Mouse (Mus musculus) liver, embryonic 13.5 days (tissue): ENCODE data around the gene Gimap8. TPM values are rescaled to one million over a fixed set of nuclear protein-coding genes. Genes with fewer than 3 reads are reported as not detected.

Source experiments
- ATAC-seq: fragments of 200-750 bp; cut with Nextera tagmentation; 2 replicates; pipeline ENCODE4 v1.8.0; 2017; ENCODE audit warnings: low read depth, mild to moderate bottlenecking, moderate number of reproducible peaks, moderate library complexity
- DNase-seq: peaks from one replicate; pipeline ENCODE4 v3.0.0; 2022
- H3K27ac ChIP-seq: fragments of 300-500 bp; sonication (generic); 2 replicates; pipeline ENCODE4 v1.5.1; 2015; ENCODE audit warnings: moderate library complexity, mild to moderate bottlenecking, inconsistent platforms
- H3K27me3 ChIP-seq: fragments of 300-500 bp; sonication (generic); 2 replicates; pipeline ENCODE4 v1.6.1; 2015; ENCODE audit warnings: mild to moderate bottlenecking, inconsistent platforms
- H3K36me3 ChIP-seq: fragments of 300-500 bp; sonication (generic); 2 replicates; pipeline ENCODE4 v1.6.1; 2015; ENCODE audit warnings: mild to moderate bottlenecking, inconsistent platforms
- H3K4me1 ChIP-seq: fragments of 300-500 bp; sonication (generic); replicated peaks from 2 replicates; pipeline ENCODE4 v1.6.1; 2015; ENCODE audit warnings: inconsistent platforms
- H3K4me2 ChIP-seq: fragments of 300-500 bp; sonication (generic); 2 replicates; pipeline ENCODE4 v1.6.1; 2015; ENCODE audit warnings: inconsistent platforms, mild to moderate bottlenecking, moderate library complexity
- H3K4me3 ChIP-seq: fragments of 300-500 bp; sonication (generic); replicated peaks from 2 replicates; pipeline ENCODE4 v1.5.1; 2015; ENCODE audit warnings: mild to moderate bottlenecking, inconsistent platforms
- H3K9ac ChIP-seq: fragments of 300-500 bp; sonication (generic); 2 replicates; pipeline ENCODE4 v1.6.1; 2015; ENCODE audit warnings: mild to moderate bottlenecking, inconsistent platforms
- H3K9me3 ChIP-seq: fragments of 300-500 bp; sonication (generic); replicated peaks from 2 replicates; pipeline ENCODE4 v1.6.1; 2016; ENCODE audit warnings: inconsistent platforms
- WGBS: fragments of 180-500 bp; shearing (Covaris S2); methylation state at CpG from one replicate; pipeline ENCODE4 v1.1.7; 2015; ENCODE audit not compliant: insufficient replicate concordance; 5-methylcytosine and 5-hydroxymethylcytosine counted together
- polyA plus RNA-seq: library from polyadenylated mRNA; unstranded; fragments of >200 nt; fragmentation: Nextera tagmentation; extraction: Ambion mirVana; gene quantifications from 2 replicates; pipeline ENCODE4 v1.2.1, GENCODE M21; 2015

Gimap8 gene
- polyA plus RNA-seq, 1 experiment from 2014 or later, result 0.73 TPM

DNA sequence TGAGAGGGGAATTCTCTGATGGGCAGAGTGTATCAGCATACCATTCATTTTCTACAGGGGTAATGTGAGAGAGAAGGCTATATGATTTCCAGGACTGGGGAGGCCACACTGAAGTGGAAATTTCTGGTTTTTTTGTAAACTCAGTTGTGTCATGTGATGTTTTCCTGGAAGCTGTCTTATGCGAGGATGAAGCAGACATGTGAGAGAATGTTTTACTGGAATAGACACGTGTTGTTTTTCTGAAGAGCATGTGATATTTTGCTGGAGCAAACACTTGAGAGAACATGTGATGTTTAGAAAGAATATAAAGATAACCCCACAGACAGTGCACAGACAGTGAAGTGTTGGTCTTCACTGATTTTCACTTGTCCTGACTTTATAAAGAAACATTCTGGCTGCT, 8.5 kb upstream of the Gimap8 start:
- no peak overlapping the region for H3K4me2 ChIP-seq
- no peak for ATAC-seq
- 31% methylated on average over 2 of the region's 2 CpGs for WGBS

GRCm38 (mm10) chr6:48641391-48641790, 5.6 kb upstream of the Gimap8 start:
- DNase-seq, result no peak
- H3K4me1 ChIP-seq, result peaks cover 3% of the 10 kb centered on the region; the same call in 1 of the 2 replicates
- no peaks in the 10 kb centered on the region for H3K36me3 ChIP-seq
- 50% methylated on average over 6 of the region's 6 CpGs for WGBS
- H3K27me3 ChIP-seq, result no peaks in the 10 kb centered on the region; the same call in 1 of the 2 replicates
- no peak overlapping the region for H3K9ac ChIP-seq
- H3K4me3 ChIP-seq, result no peak overlapping the region
- no peak for ATAC-seq
- no peaks in the 10 kb centered on the region for H3K9me3 ChIP-seq
- no peak overlapping the region for H3K27ac ChIP-seq
- no peak overlapping the region for H3K4me2 ChIP-seq

More for the DNA sequence above, 8.5 kb upstream of the Gimap8 start:
- Histone ChIP-seq H3K27me3 (no peaks in the 10 kb centered on the region), H3K27ac (no peak overlapping the region), H3K9ac (no peak overlapping the region), H3K9me3 (no peaks in the 10 kb centered on the region), H3K4me3 (no peak overlapping the region), H3K36me3 (no peaks in the 10 kb centered on the region), H3K4me1 (0 out of 2 replicates have a peak, but pooled peaks cover 3% of the 10 kb centered on the region)
- DNase-seq, result no peak

DNA sequence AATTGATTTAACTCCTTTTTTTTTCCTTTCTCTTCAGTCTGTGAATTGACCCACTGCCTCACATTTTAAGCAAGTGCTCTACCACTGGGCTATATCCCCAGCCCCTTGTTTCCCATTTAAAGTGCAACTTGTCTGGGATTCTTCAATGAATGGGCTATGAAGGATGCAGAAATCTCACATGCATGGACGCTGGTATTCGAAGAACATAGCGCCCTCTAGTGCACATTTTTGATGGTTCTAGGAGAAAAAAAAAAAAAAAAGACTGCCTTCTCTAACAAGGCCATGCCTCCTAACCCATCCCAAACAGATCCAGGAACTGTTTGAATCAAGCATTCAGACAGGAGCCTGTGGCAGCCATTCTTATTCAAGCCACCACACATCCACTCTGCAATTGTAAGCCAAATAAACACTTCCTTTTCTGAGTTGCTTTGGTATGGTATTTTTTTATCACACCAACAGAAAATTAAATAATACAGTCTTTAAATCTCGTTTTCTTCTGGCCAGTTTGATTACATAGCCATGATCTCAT, 4.2 kb upstream of the Gimap8 start:
- H3K9ac ChIP-seq, result no peak overlapping the region
- H3K36me3 ChIP-seq, result no peaks in the 10 kb centered on the region
- H3K4me2 ChIP-seq, result no peak overlapping the region
- WGBS, result 12% methylated on average over 4 of the region's 4 CpGs
- H3K27ac ChIP-seq, result no peak overlapping the region
- no peak for ATAC-seq
- no peak overlapping the region for H3K4me3 ChIP-seq
- no peak for DNase-seq
- no peaks in the 10 kb centered on the region for H3K9me3 ChIP-seq
- no peaks in the 10 kb centered on the region; the same call in 1 of the 2 replicates for H3K27me3 ChIP-seq
- H3K4me1 ChIP-seq, result peaks cover 3% of the 10 kb centered on the region; the same call in 1 of the 2 replicates

DNA sequence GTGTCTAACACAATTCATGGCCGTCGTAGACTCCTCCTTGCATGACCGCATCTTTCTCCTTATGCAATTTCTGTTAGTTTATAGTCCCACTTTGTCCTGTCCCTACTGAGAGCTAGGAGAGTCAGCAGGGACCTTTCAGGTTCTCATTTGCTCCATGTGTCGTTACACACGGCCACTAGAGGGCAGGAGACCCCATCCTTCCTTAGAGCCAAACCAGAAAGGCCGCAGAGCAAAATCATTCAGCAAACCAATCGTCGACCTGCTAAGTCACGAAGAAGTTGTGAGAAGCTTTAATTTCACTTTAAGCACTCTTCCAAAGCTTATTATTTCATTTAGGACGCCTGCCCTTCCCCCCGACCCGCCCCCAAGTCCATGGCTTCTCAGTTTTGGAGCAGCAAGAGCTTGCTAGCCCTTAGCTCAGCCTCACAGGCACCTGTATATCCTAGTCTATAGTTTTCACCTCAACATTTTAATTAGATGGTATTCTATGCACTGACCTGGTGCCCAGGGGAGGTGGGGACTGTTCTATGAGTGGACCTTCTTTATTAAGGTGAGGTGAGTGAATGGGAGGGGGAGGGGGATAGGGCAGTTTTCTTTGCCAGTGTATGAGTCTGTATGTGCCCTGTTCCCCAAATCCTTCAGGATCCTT, 1.2 kb upstream of the Gimap8 start:
- H3K9ac ChIP-seq, result no peak overlapping the region
- DNase-seq, result peak; percentile 21
- no peak overlapping the region for H3K27ac ChIP-seq
- no peaks in the 10 kb centered on the region for H3K36me3 ChIP-seq
- 4% methylated on average over 12 of the region's 12 CpGs for WGBS
- H3K27me3 ChIP-seq, result no peaks in the 10 kb centered on the region; the same call in 1 of the 2 replicates
- ATAC-seq, result no peak
- H3K4me1 ChIP-seq, result peaks cover 3% of the 10 kb centered on the region; the same call in 1 of the 2 replicates
- H3K4me3 ChIP-seq, result no peak overlapping the region
- H3K4me2 ChIP-seq, result no peak overlapping the region
- H3K9me3 ChIP-seq, result no peaks in the 10 kb centered on the region

- Histone ChIP-seq H3K36me3 (no peaks in the 10 kb centered on the region), H3K4me3 (no peak overlapping the region), H3K9ac (no peak overlapping the region), H3K27me3 (no peaks in the 10 kb centered on the region; the same call in 1 of the 2 replicates), H3K4me1 (peaks cover 3% of the 10 kb centered on the region; the same call in 1 of the 2 replicates), H3K9me3 (no peaks in the 10 kb centered on the region), H3K4me2 (no peak overlapping the region), H3K27ac (no peak overlapping the region)
- WGBS, result 50% methylated on average over 4 of the region's 4 CpGs
- ATAC-seq (no peak), DNase-seq (no peak)
Observed at GRCm38 (mm10) chr6:48646309-48646690, 734 bp upstream of the Gimap8 start.

GRCm38 (mm10) chr6:48647611-48648010, 577 bp downstream of the Gimap8 start:
- Histone ChIP-seq H3K27me3 (no peaks in the 10 kb centered on the region; the same call in 1 of the 2 replicates), H3K4me3 (no peak overlapping the region), H3K9me3 (no peaks in the 10 kb centered on the region), H3K4me1 (peaks cover 3% of the 10 kb centered on the region; the same call in 1 of the 2 replicates), H3K36me3 (no peaks in the 10 kb centered on the region), H3K4me2 (no peak overlapping the region; the same call in 1 of the 2 replicates), H3K9ac (no peak overlapping the region), H3K27ac (no peak overlapping the region)
- 64% methylated on average over 2 of the region's 2 CpGs for WGBS
- DNase-seq (no peak), ATAC-seq (no peak)

DNA sequence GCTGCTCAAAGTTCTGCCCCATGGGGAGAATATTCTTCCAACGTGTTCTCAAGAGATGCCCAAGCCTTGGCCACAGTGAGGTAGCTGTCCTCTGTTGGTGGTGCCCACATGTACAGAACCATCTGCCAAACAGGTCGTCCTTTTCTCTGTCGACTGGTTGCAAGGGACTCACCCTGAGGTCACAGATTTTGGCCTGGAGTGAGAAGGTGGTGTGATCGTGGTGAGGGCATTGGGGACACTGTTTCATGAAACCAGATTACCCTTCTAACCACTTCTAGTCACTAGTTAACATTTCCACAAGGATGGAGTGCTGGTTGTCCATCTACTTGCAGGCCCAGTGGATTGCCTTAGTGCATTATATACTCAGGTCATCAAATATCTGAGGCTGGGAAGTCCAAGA, 1.7 kb downstream of the Gimap8 start:
- no peak overlapping the region for H3K9ac ChIP-seq
- peaks cover 3% of the 10 kb centered on the region; the same call in 1 of the 2 replicates for H3K4me1 ChIP-seq
- WGBS, result 69% methylated on average over 4 of the region's 4 CpGs
- no peak overlapping the region for H3K4me3 ChIP-seq
- ATAC-seq (no peak), DNase-seq (no peak)
- no peaks in the 10 kb centered on the region for H3K9me3 ChIP-seq
- H3K27me3 ChIP-seq, result no peaks in the 10 kb centered on the region; the same call in 1 of the 2 replicates
- H3K27ac ChIP-seq, result no peak overlapping the region
- no peak overlapping the region for H3K4me2 ChIP-seq
- H3K36me3 ChIP-seq, result no peaks in the 10 kb centered on the region

DNA sequence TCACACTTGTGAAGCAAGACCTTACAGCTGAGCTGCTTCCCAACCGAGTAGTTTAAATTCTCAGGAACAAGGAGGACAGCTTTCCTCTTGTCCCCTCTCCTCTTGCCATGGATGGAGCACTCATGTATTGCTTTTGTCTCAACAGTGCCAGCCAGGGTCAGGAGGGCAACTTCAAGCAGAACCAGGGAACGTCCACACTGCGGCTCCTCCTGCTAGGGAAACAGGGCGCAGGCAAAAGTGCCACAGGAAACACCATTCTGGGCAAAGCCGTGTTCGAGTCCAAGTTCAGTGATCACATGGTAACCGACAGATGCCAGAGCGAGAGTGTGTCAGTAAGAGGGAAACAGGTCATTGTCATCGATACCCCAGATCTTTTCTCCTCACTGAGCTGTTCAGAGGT, 3.0 kb downstream of the Gimap8 start:
- Histone ChIP-seq H3K36me3 (no peaks in the 10 kb centered on the region), H3K27me3 (no peaks in the 10 kb centered on the region; the same call in 1 of the 2 replicates), H3K9me3 (no peaks in the 10 kb centered on the region), H3K4me2 (no peak overlapping the region), H3K4me3 (no peak overlapping the region), H3K9ac (no peak overlapping the region), H3K27ac (no peak overlapping the region), H3K4me1 (peaks cover 3% of the 10 kb centered on the region; the same call in 1 of the 2 replicates)
- WGBS, result 76% methylated on average over 9 of the region's 9 CpGs
- DNase-seq (no peak), ATAC-seq (no peak)

- DNase-seq (no peak), ATAC-seq (no peak)
- WGBS, result 52% methylated on average over 5 of the region's 5 CpGs
- no peak overlapping the region for H3K4me3 ChIP-seq
- no peak overlapping the region for H3K4me2 ChIP-seq
- H3K9me3 ChIP-seq, result no peaks in the 10 kb centered on the region
- H3K4me1 ChIP-seq, result no peaks in the 10 kb centered on the region
- H3K27me3 ChIP-seq, result no peaks in the 10 kb centered on the region
- no peaks in the 10 kb centered on the region for H3K36me3 ChIP-seq
- no peak overlapping the region for H3K9ac ChIP-seq
- H3K27ac ChIP-seq, result no peak overlapping the region
Observed at GRCm38 (mm10) chr6:48658721-48659120, 11.7 kb downstream of the Gimap8 start.

- ATAC-seq, result no peak
- no peaks in the 10 kb centered on the region for H3K36me3 ChIP-seq
- H3K4me3 ChIP-seq, result no peak overlapping the region
- H3K9me3 ChIP-seq, result no peaks in the 10 kb centered on the region
- H3K9ac ChIP-seq, result no peak overlapping the region
- H3K4me1 ChIP-seq, result peaks cover 7% of the 10 kb centered on the region
- no peak for DNase-seq
- H3K27ac ChIP-seq, result no peak overlapping the region
- WGBS, result 52% methylated on average over 4 of the region's 4 CpGs
- no peaks in the 10 kb centered on the region for H3K27me3 ChIP-seq
- H3K4me2 ChIP-seq, result no peak overlapping the region
Observed at GRCm38 (mm10) chr6:48664750-48665149, 17.7 kb downstream of the Gimap8 start.

- Histone ChIP-seq H3K27ac (no peak overlapping the region), H3K4me1 (peaks cover 7% of the 10 kb centered on the region), H3K27me3 (no peaks in the 10 kb centered on the region), H3K9ac (no peak overlapping the region), H3K9me3 (no peaks in the 10 kb centered on the region), H3K36me3 (no peaks in the 10 kb centered on the region), H3K4me3 (no peak overlapping the region), H3K4me2 (no peak overlapping the region)
- DNase-seq (no peak), ATAC-seq (no peak)
- 77% methylated on average over 9 of the region's 9 CpGs for WGBS
Observed at GRCm38 (mm10) chr6:48665471-48665870, 18.4 kb downstream of the Gimap8 start.

DNA sequence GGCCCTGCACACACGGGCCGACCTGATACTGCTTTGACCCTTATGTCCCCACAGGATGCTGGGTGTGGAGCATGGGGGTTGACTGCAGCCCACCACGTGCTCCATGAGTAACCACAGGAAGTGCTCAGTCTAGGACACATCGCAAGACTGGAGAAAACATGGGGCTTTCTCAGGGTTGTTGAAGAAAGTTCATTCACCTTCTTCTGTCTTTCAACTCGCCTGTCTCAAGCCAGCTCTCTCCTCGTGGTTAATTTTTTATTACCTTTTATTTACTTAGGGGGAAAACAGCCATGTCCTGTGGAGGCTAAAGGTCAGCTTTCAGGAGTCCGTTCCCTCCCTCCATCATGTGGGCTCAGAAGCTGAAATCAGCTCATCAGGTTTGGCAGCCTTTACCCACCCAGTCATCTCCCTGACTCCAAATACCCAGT, 19.1 kb downstream of the Gimap8 start:
- H3K4me2 ChIP-seq, result no peak overlapping the region
- no peaks in the 10 kb centered on the region for H3K36me3 ChIP-seq
- no peak overlapping the region for H3K4me3 ChIP-seq
- no peak overlapping the region for H3K9ac ChIP-seq
- no peak overlapping the region for H3K27ac ChIP-seq
- H3K4me1 ChIP-seq, result peaks cover 7% of the 10 kb centered on the region
- H3K27me3 ChIP-seq, result no peaks in the 10 kb centered on the region
- 23% methylated on average over 7 of the region's 7 CpGs for WGBS
- ATAC-seq, result peak; percentile 59
- DNase-seq, result no peak
- no peaks in the 10 kb centered on the region for H3K9me3 ChIP-seq
